Mouse (Mus musculus): ENCODE measurements around the gene Olfr275. TPM values are rescaled to one million over a fixed set of nuclear protein-coding genes. Genes with fewer than 3 reads are reported as not detected.

Olfr275 gene
- polyA plus RNA-seq, 1 experiment = not detected

DNA sequence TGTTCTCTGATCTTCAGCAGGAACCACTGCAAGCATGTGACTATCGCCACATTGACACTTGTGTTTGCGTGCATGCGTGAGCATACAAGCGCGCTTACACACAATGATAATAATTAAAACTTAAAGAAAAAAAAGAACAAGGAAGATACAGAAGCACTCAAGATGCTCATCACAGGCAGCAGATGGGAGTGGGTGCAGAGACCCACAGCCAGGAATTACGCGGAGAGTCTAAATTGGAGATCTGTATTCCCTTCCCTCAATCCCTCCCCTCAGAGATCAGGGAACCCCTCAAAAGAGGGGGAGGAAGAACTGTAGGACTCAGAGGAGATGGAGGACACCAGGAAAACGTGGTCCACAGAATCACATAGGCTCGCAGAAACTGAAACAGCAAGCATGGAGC lies 49.8 kb downstream of the Olfr275 start:
- WGBS = 84% methylated on average over 9 of the region's 9 CpGs
- no peak overlapping the region for H3K4me3 ChIP-seq (ENCODE audit: insufficient read depth, low read depth, low read length)
- no peak overlapping the region for H3K27ac ChIP-seq (ENCODE audit: insufficient read depth, low read depth, low read length)
- no peaks in the 10 kb centered on the region for H3K4me1 ChIP-seq (ENCODE audit: control insufficient read depth, insufficient read depth, low read length)
- TF ChIP-seq POLR2A (IDR thresholded peaks at IDR 0.05; ENCODE audit: insufficient read depth, low read depth, low read length) (no peak), CTCF (IDR thresholded peaks at IDR 0.05; ENCODE audit: insufficient read depth, low read depth, low read length) (no peak)

Other genes with a start within 250 kb of the Olfr275 start
- gene Toporsl, start 218.3 kb upstream of the Olfr275 start, polyA plus RNA-seq (2012; ENCODE audit: insufficient read depth, insufficient read length, low replicate concordance, missing spikeins) = not detected in 2 replicates
- not detected in 2 replicates for gene Olfr273, start 44.6 kb downstream of the Olfr275 start, polyA plus RNA-seq (2012; ENCODE audit: insufficient read depth, insufficient read length, low replicate concordance, missing spikeins)
- not detected in 2 replicates for gene Olfr272, start 104.6 kb downstream of the Olfr275 start, polyA plus RNA-seq (2012; ENCODE audit: insufficient read depth, insufficient read length, low replicate concordance, missing spikeins)
- gene Olfr270, start 149.9 kb downstream of the Olfr275 start, polyA plus RNA-seq (2012; ENCODE audit: insufficient read depth, insufficient read length, low replicate concordance, missing spikeins) = not detected in 2 replicates
- not detected in 2 replicates for gene Nipsnap3a, start 174.7 kb downstream of the Olfr275 start, polyA plus RNA-seq (2012; ENCODE audit: insufficient read depth, insufficient read length, low replicate concordance, missing spikeins)
- gene Nipsnap3b, start 197.3 kb downstream of the Olfr275 start, polyA plus RNA-seq (2012; ENCODE audit: insufficient read depth, insufficient read length, low replicate concordance, missing spikeins) = not detected in 2 replicates

All from olfactory bulb, adult 2 months (tissue).